Mouse (Mus musculus) frontal cortex, postnatal 10 days (tissue): ENCODE results near the gene Ugp2.
A peak's percentile ranks its signal among the peaks of the same experiment; 100 is the strongest.

Experiments
- DNase-seq, 2 experiments: peaks; one replicate each; pipeline ENCODE4 v3.0.0; 2022; ENCODE audit warnings: low spot score in 2 of 2, mixed read lengths in 1 of 2

Ugp2 gene

GRCm38 (mm10) chr11:21371122-21371806, at the start of gene Ugp2:
TSS of gene Ugp2 (minus strand) at chr11:21371201.
- DNase-seq: peak; percentile 95 to 98

GRCm38 (mm10) chr11:21414911-21415381, 43.9 kb upstream of the Ugp2 start:
- DNase-seq: no peak

GRCm38 (mm10) chr11:21406668-21407067, 35.7 kb upstream of the Ugp2 start:
- DNase-seq: no peak

GRCm38 (mm10) chr11:21406141-21406540, 35.1 kb upstream of the Ugp2 start:
- no peak for DNase-seq

- DNase-seq: no peak
These were observed 32.9 kb upstream of the Ugp2 start for GRCm38 (mm10) chr11:21403877-21404276.

GRCm38 (mm10) chr11:21402481-21403254, 31.7 kb upstream of the Ugp2 start:
- DNase-seq: no peak

- no peak for DNase-seq
These were observed 30.2 kb upstream of the Ugp2 start for GRCm38 (mm10) chr11:21401248-21401647.

- no peak for DNase-seq
These were observed 28.2 kb upstream of the Ugp2 start for GRCm38 (mm10) chr11:21399186-21399681.

- DNase-seq: no peak
These were observed 27.5 kb upstream of the Ugp2 start for GRCm38 (mm10) chr11:21398464-21398863.

- DNase-seq: no peak
These were observed 15.8 kb upstream of the Ugp2 start for GRCm38 (mm10) chr11:21386790-21387189.

- no peak for DNase-seq
These were observed 3.1 kb upstream of the Ugp2 start for GRCm38 (mm10) chr11:21374096-21374495.

- DNase-seq: peak; percentile 53 to 63
These were observed 441 bp downstream of the Ugp2 start for GRCm38 (mm10) chr11:21370399-21371121.

- no peak for DNase-seq
These were observed 1.6 kb downstream of the Ugp2 start for GRCm38 (mm10) chr11:21369248-21370016.

GRCm38 (mm10) chr11:21368466-21368865, 2.5 kb downstream of the Ugp2 start:
- no peak for DNase-seq

- DNase-seq: no peak
These were observed 7.7 kb downstream of the Ugp2 start for GRCm38 (mm10) chr11:21363144-21363940.

- DNase-seq: no peak
These were observed 19.7 kb downstream of the Ugp2 start for GRCm38 (mm10) chr11:21351296-21351695.

GRCm38 (mm10) chr11:21348890-21349289, 22.1 kb downstream of the Ugp2 start:
- DNase-seq: no peak

GRCm38 (mm10) chr11:21346020-21346419, 25.0 kb downstream of the Ugp2 start:
- no peak for DNase-seq

- no peak for DNase-seq
These were observed 27.5 kb downstream of the Ugp2 start for GRCm38 (mm10) chr11:21343490-21343889.

GRCm38 (mm10) chr11:21339088-21339487, 31.9 kb downstream of the Ugp2 start:
- DNase-seq: no peak

GRCm38 (mm10) chr11:21337855-21338254, 33.1 kb downstream of the Ugp2 start:
- DNase-seq: no peak
